Mouse (Mus musculus): Measurements from ENCODE around the gene Trpv5. TPM values are rescaled to one million over a fixed set of nuclear protein-coding genes. Genes with fewer than 3 reads are reported as not detected.

Gene Trpv5
- polyA plus RNA-seq, 1 experiment from 2014 or later: not detected

GRCm38 (mm10) chr6:41692200-41692599 is 11.6 kb upstream of the Trpv5 start:
- no peak overlapping the region for H3K27ac ChIP-seq (ENCODE audit: low read depth)
- H3K4me2 ChIP-seq (ENCODE audit: low read length): no peak overlapping the region
- no peaks in the 10 kb centered on the region for H3K27me3 ChIP-seq (replicated peaks; ENCODE audit: control insufficient read depth, insufficient read depth, low read length)
- H3K9ac ChIP-seq (ENCODE audit: low read length): no peak overlapping the region
- H3K4me1 ChIP-seq (replicated peaks; ENCODE audit: control insufficient read depth, insufficient read depth, low read length): no peaks in the 10 kb centered on the region
- H3K4me3 ChIP-seq (ENCODE audit: low read depth, low read length): no peak overlapping the region
- H3K9me3 ChIP-seq (ENCODE audit: control insufficient read depth, low read length): no peaks in the 10 kb centered on the region
- DNase-seq (ENCODE audit: low spot score): no peak
- no peaks in the 10 kb centered on the region for H3K36me3 ChIP-seq (ENCODE audit: control insufficient read depth, insufficient read depth, low read length)
- ATAC-seq (replicated peaks; ENCODE audit: low FRiP score, low TSS enrichment, low read depth): no peak

- no peaks in the 10 kb centered on the region for H3K4me1 ChIP-seq (replicated peaks; ENCODE audit: control insufficient read depth, insufficient read depth, low read length)
- no peak overlapping the region for H3K4me2 ChIP-seq (ENCODE audit: low read length)
- DNase-seq (ENCODE audit: low spot score): no peak
- no peak for ATAC-seq (replicated peaks; ENCODE audit: low FRiP score, low TSS enrichment, low read depth)
- H3K9ac ChIP-seq (ENCODE audit: low read length): no peak overlapping the region
- H3K36me3 ChIP-seq (ENCODE audit: control insufficient read depth, insufficient read depth, low read length): no peaks in the 10 kb centered on the region
- 81% methylated on average over 3 of the region's 3 CpGs for WGBS
- H3K27ac ChIP-seq (ENCODE audit: low read depth): no peak overlapping the region
- H3K27me3 ChIP-seq (replicated peaks; ENCODE audit: control insufficient read depth, insufficient read depth, low read length): no peaks in the 10 kb centered on the region
- no peak overlapping the region for H3K4me3 ChIP-seq (ENCODE audit: low read depth, low read length)
- H3K9me3 ChIP-seq (ENCODE audit: control insufficient read depth, low read length): no peaks in the 10 kb centered on the region
Observed at GRCm38 (mm10) chr6:41685596-41685995, 5.0 kb upstream of the Trpv5 start.

DNA sequence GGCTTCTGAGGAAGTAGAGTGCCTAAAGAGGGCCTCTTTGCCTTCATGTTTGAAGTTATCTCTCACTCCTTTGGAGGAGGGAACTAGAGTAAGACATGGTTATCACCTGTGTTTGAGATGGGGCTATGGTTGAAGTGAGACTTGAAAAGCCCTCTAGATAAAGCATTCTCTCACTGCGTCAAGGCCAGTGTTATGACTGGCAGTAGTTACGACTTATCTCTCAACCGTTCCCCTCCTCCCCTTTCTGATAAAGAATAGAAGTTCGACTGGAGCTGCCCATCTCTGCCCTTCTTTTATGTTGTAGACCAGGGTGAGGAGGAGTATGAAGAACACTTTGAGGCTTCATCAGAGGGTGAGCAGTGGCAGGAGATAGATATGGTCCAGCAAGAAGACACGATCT is 4.3 kb upstream of the Trpv5 start:
- WGBS: 82% methylated on average over 5 of the region's 5 CpGs
- no peak for ATAC-seq (replicated peaks; ENCODE audit: low FRiP score, low TSS enrichment, low read depth)
- Histone ChIP-seq H3K4me1 (replicated peaks; ENCODE audit: control insufficient read depth, insufficient read depth, low read length) (no peaks in the 10 kb centered on the region), H3K36me3 (ENCODE audit: control insufficient read depth, insufficient read depth, low read length) (no peaks in the 10 kb centered on the region), H3K27me3 (replicated peaks; ENCODE audit: control insufficient read depth, insufficient read depth, low read length) (no peaks in the 10 kb centered on the region), H3K9me3 (ENCODE audit: control insufficient read depth, low read length) (no peaks in the 10 kb centered on the region), H3K4me2 (ENCODE audit: low read length) (no peak overlapping the region), H3K4me3 (ENCODE audit: low read depth, low read length) (no peak overlapping the region), H3K9ac (ENCODE audit: low read length) (no peak overlapping the region), H3K27ac (ENCODE audit: low read depth) (no peak overlapping the region)
- DNase-seq (ENCODE audit: low spot score): no peak

DNA sequence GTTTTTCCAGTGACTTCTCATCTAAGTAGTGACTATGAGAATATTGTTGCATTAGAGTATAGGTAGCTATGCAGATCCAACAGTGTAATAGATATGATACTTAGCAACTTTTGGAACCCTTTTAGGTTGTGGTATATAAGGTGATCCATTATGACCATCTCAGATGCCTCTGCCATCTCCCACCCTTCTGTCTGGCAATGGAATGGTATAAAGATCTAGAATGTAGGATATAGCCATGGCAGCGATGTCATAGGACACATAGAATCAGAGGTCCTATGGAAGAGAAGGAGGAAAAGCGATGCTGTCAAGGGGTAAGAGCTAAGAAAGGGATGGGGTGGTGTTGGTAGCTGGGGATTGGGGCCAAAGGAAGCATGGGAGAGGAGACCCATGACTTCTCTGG is 3.6 kb upstream of the Trpv5 start, which contains the start of gene Llcfc1:
Llcfc1 (plus strand) TSS at position 301 of the 400 bp plus-strand sequence.
- no peaks in the 10 kb centered on the region for H3K4me1 ChIP-seq (replicated peaks; ENCODE audit: control insufficient read depth, insufficient read depth, low read length)
- H3K9me3 ChIP-seq (ENCODE audit: control insufficient read depth, low read length): no peaks in the 10 kb centered on the region
- WGBS: 87% methylated on average over 2 of the region's 2 CpGs
- H3K9ac ChIP-seq (ENCODE audit: low read length): no peak within 1 kb of the TSS
- ATAC-seq (replicated peaks; ENCODE audit: low FRiP score, low TSS enrichment, low read depth) (no peak), DNase-seq (ENCODE audit: low spot score) (no peak)
- H3K4me2 ChIP-seq (ENCODE audit: low read length): no peak within 1 kb of the TSS
- H3K27me3 ChIP-seq (replicated peaks; ENCODE audit: control insufficient read depth, insufficient read depth, low read length): no peaks in the 10 kb centered on the region
- H3K36me3 ChIP-seq (ENCODE audit: control insufficient read depth, insufficient read depth, low read length): no peaks in the 10 kb centered on the region
- no peak within 1 kb of the TSS for H3K27ac ChIP-seq (ENCODE audit: low read depth)
- H3K4me3 ChIP-seq (ENCODE audit: low read depth, low read length): no peak within 1 kb of the TSS

DNA sequence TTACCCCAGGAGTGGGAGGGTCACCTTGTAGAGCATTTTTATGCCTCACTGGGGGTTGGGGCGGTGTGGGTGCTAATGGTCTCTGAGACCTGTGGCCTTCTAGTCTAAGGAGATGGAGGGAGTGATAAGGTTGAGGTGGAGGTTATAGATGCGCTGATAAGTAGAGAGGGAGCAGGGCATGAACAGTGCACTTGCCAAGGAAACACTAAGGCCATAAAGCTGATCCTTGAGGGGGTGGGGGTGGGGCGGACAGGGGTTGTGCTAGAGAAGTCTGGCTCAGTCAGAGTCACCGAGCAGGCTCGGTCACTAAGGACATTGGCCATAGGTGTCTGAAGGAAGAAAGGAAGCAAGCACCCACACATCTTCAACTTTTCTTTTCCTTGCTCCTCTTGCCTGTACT is 1.1 kb upstream of the Trpv5 start:
- WGBS: 76% methylated on average over 5 of the region's 5 CpGs
- DNase-seq (ENCODE audit: low spot score): no peak
- Histone ChIP-seq H3K9ac (ENCODE audit: low read length) (no peak overlapping the region), H3K4me1 (replicated peaks; ENCODE audit: control insufficient read depth, insufficient read depth, low read length) (no peaks in the 10 kb centered on the region), H3K4me2 (ENCODE audit: low read length) (no peak overlapping the region), H3K4me3 (ENCODE audit: low read depth, low read length) (no peak overlapping the region), H3K27ac (ENCODE audit: low read depth) (no peak overlapping the region), H3K27me3 (replicated peaks; ENCODE audit: control insufficient read depth, insufficient read depth, low read length) (no peaks in the 10 kb centered on the region), H3K9me3 (ENCODE audit: control insufficient read depth, low read length) (no peaks in the 10 kb centered on the region), H3K36me3 (ENCODE audit: control insufficient read depth, insufficient read depth, low read length) (no peaks in the 10 kb centered on the region)
- ATAC-seq (replicated peaks; ENCODE audit: low FRiP score, low TSS enrichment, low read depth): no peak

GRCm38 (mm10) chr6:41676530-41676929 is 4.0 kb downstream of the Trpv5 start:
- ATAC-seq (replicated peaks; ENCODE audit: low FRiP score, low TSS enrichment, low read depth): no peak
- no peaks in the 10 kb centered on the region for H3K27me3 ChIP-seq (replicated peaks; ENCODE audit: control insufficient read depth, insufficient read depth, low read length)
- no peaks in the 10 kb centered on the region for H3K4me1 ChIP-seq (replicated peaks; ENCODE audit: control insufficient read depth, insufficient read depth, low read length)
- H3K9me3 ChIP-seq (ENCODE audit: control insufficient read depth, low read length): no peaks in the 10 kb centered on the region
- no peak overlapping the region for H3K27ac ChIP-seq (ENCODE audit: low read depth)
- no peak overlapping the region for H3K4me3 ChIP-seq (ENCODE audit: low read depth, low read length)
- H3K4me2 ChIP-seq (ENCODE audit: low read length): no peak overlapping the region
- WGBS: 90% methylated on average over 2 of the region's 2 CpGs
- no peak overlapping the region for H3K9ac ChIP-seq (ENCODE audit: low read length)
- H3K36me3 ChIP-seq (ENCODE audit: control insufficient read depth, insufficient read depth, low read length): no peaks in the 10 kb centered on the region
- DNase-seq (ENCODE audit: low spot score): no peak

DNA sequence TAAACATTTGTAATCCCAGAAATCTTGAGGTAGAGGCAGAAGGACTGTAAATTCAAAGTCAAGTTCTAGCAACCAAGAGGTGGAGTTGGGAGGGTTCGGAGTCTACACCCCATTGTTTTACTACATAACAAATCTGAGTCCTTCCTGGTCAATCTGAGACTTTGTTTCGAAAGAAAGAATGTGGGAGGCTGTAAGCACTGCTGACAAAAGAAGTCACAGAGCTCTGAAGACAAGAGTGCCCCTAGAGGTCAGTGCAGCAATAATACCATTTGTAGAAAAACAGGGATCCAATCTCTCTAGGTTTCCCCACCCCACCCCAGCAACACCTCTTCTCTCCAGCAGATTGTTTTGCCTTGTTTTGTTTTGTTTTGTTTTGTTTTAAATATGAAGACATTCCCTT is 18.2 kb downstream of the Trpv5 start:
- no peaks in the 10 kb centered on the region for H3K4me1 ChIP-seq (replicated peaks; ENCODE audit: control insufficient read depth, insufficient read depth, low read length)
- ATAC-seq (replicated peaks; ENCODE audit: low FRiP score, low TSS enrichment, low read depth) (no peak), DNase-seq (ENCODE audit: low spot score) (no peak)
- WGBS: 31% methylated on average over 2 of the region's 2 CpGs
- no peak overlapping the region for H3K4me2 ChIP-seq (ENCODE audit: low read length)
- H3K36me3 ChIP-seq (ENCODE audit: control insufficient read depth, insufficient read depth, low read length): no peaks in the 10 kb centered on the region
- H3K27ac ChIP-seq (ENCODE audit: low read depth): no peak overlapping the region
- no peaks in the 10 kb centered on the region for H3K27me3 ChIP-seq (replicated peaks; ENCODE audit: control insufficient read depth, insufficient read depth, low read length)
- no peaks in the 10 kb centered on the region for H3K9me3 ChIP-seq (ENCODE audit: control insufficient read depth, low read length)
- H3K4me3 ChIP-seq (ENCODE audit: low read depth, low read length): no peak overlapping the region
- no peak overlapping the region for H3K9ac ChIP-seq (ENCODE audit: low read length)

DNA sequence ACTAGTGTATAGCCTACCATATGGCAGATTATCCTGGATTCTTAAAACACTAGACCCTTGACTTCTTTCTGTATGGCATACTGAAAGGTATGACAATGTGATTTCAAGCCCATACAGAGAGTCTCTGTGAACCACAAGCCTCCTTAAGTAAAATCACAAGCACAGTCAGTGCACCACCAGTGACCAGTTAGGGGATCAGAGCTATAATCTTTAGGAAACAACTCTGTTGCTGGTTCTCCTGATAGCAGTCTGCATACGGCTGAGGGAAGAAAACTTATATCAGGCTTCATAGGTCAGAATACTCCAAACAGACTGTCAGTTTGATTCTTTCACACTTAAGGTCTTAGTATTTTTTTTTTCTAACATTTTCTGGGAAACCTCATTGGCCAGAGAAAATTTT is 22.1 kb downstream of the Trpv5 start:
- no peaks in the 10 kb centered on the region for H3K36me3 ChIP-seq (ENCODE audit: control insufficient read depth, insufficient read depth, low read length)
- no peak for ATAC-seq (replicated peaks; ENCODE audit: low FRiP score, low TSS enrichment, low read depth)
- no peak overlapping the region for H3K4me3 ChIP-seq (ENCODE audit: low read depth, low read length)
- H3K9me3 ChIP-seq (ENCODE audit: control insufficient read depth, low read length): no peaks in the 10 kb centered on the region
- H3K4me2 ChIP-seq (ENCODE audit: low read length): no peak overlapping the region
- no peak for DNase-seq (ENCODE audit: low spot score)
- H3K4me1 ChIP-seq (replicated peaks; ENCODE audit: control insufficient read depth, insufficient read depth, low read length): no peaks in the 10 kb centered on the region
- 59% methylated on average over 1 of the region's 1 CpGs for WGBS
- no peak overlapping the region for H3K27ac ChIP-seq (ENCODE audit: low read depth)
- no peaks in the 10 kb centered on the region for H3K27me3 ChIP-seq (replicated peaks; ENCODE audit: control insufficient read depth, insufficient read depth, low read length)
- H3K9ac ChIP-seq (ENCODE audit: low read length): no peak overlapping the region

- no peak for DNase-seq (ENCODE audit: low spot score)
- H3K36me3 ChIP-seq (ENCODE audit: control insufficient read depth, insufficient read depth, low read length): no peaks in the 10 kb centered on the region
- 82% methylated on average over 8 of the region's 8 CpGs for WGBS
- H3K4me2 ChIP-seq (ENCODE audit: low read length): no peak overlapping the region
- H3K9me3 ChIP-seq (ENCODE audit: control insufficient read depth, low read length): no peaks in the 10 kb centered on the region
- no peak overlapping the region for H3K4me3 ChIP-seq (ENCODE audit: low read depth, low read length)
- no peak for ATAC-seq (replicated peaks; ENCODE audit: low FRiP score, low TSS enrichment, low read depth)
- no peaks in the 10 kb centered on the region for H3K4me1 ChIP-seq (replicated peaks; ENCODE audit: control insufficient read depth, insufficient read depth, low read length)
- no peak overlapping the region for H3K27ac ChIP-seq (ENCODE audit: low read depth)
- no peaks in the 10 kb centered on the region for H3K27me3 ChIP-seq (replicated peaks; ENCODE audit: control insufficient read depth, insufficient read depth, low read length)
- no peak overlapping the region for H3K9ac ChIP-seq (ENCODE audit: low read length)
Observed at GRCm38 (mm10) chr6:41654648-41655047, 25.9 kb downstream of the Trpv5 start.

Measured in intestine, embryonic 14.5 days (tissue).